In genomic region chr15:27751612-27752405, GRCm38 (mm10) we compare ENCODE assay signal across 9 mouse cellular contexts.
DNase-seq lines count a peak whose midpoint lies in the region; ATAC-seq and TF ChIP-seq lines count a peak whose summit lies in the region.
"Had no signal": no experiment of that assay in that cellular context is flagged by ENCODE, and none has a peak within 500 bp of the region (broad histone marks: within the 10 kb centered on the region; RNA-seq: fewer than 3 reads in every experiment).

No protein-coding gene starts in this region.

- TF ChIP-seq CTCF in thymus, adult 2 months (IDR thresholded peaks at IDR 0.05; ENCODE audit: borderline replicate concordance, control insufficient read depth, extremely low read depth, insufficient read depth, low read length, poor library complexity) = peak; percentile 46; the same call in 1 of the 2 replicates

- 77% methylated on average over 12 of the region's 12 CpGs for WGBS in intestine, embryonic 14.5 days
- WGBS in limb, embryonic 15.5 days = 75% methylated on average over 12 of the region's 12 CpGs
- 83% methylated on average over 12 of the region's 12 CpGs for WGBS in neural tube, embryonic 13.5 days
- WGBS in thymus, adult 2 months = 81% methylated on average over 12 of the region's 12 CpGs

- peaks cover 14% of the 10 kb centered on the region for H3K4me1 ChIP-seq in intestine, embryonic 14.5 days (replicated peaks; ENCODE audit: control insufficient read depth, insufficient read depth, low read length)
- H3K4me1 ChIP-seq in limb, embryonic 15.5 days = peaks cover 15% of the 10 kb centered on the region
- H3K4me1 ChIP-seq in neural tube, embryonic 13.5 days (replicated peaks) = peaks cover 13% of the 10 kb centered on the region
- H3K4me1 ChIP-seq in thymus, adult 2 months (replicated peaks; ENCODE audit: control insufficient read depth, insufficient read depth, low read length) = no peaks in the 10 kb centered on the region
- H3K4me1 ChIP-seq: megakaryocyte, embryonic 14.5 days had no signal

- H3K4me3 ChIP-seq in intestine, embryonic 14.5 days (ENCODE audit: low read depth, low read length) = no peak overlapping the region
- no peak overlapping the region for H3K4me3 ChIP-seq in limb, embryonic 15.5 days
- H3K4me3 ChIP-seq in neural tube, embryonic 13.5 days = no peak overlapping the region
- H3K4me3 ChIP-seq in thymus, adult 2 months (ENCODE audit: control insufficient read depth, insufficient read depth, low read length) = no peak overlapping the region
- H3K4me3 ChIP-seq: megakaryocyte, embryonic 14.5 days had no signal

- ATAC-seq in intestine, embryonic 14.5 days (replicated peaks; ENCODE audit: low FRiP score, low TSS enrichment, low read depth) = no peak; the same call in 1 of the 2 replicates
- peak; percentile 49 for ATAC-seq in limb, embryonic 15.5 days (ENCODE audit: insufficient number of reproducible peaks, low FRiP score, low TSS enrichment, low read depth)
- ATAC-seq in neural tube, embryonic 13.5 days (ENCODE audit: low read depth) = peak; percentile 42; the same call in 1 of the 2 replicates

- H3K9ac ChIP-seq in intestine, embryonic 14.5 days (ENCODE audit: low read length) = no peak overlapping the region
- H3K9ac ChIP-seq in limb, embryonic 15.5 days = no peak overlapping the region
- H3K9ac ChIP-seq in neural tube, embryonic 13.5 days = no peak overlapping the region

- H3K27ac ChIP-seq in intestine, embryonic 14.5 days (ENCODE audit: low read depth) = no peak overlapping the region
- H3K27ac ChIP-seq in limb, embryonic 15.5 days = no peak overlapping the region
- H3K27ac ChIP-seq in neural tube, embryonic 13.5 days (replicated peaks) = peak overlapping the region; percentile 25
- H3K27ac ChIP-seq in thymus, adult 2 months (ENCODE audit: control insufficient read depth, insufficient read depth, low read length) = no peak overlapping the region

- H3K27me3 ChIP-seq in intestine, embryonic 14.5 days (replicated peaks; ENCODE audit: control insufficient read depth, insufficient read depth, low read length) = no peaks in the 10 kb centered on the region
- no peaks in the 10 kb centered on the region for H3K27me3 ChIP-seq in limb, embryonic 15.5 days
- H3K27me3 ChIP-seq in neural tube, embryonic 13.5 days = no peaks in the 10 kb centered on the region
- no peaks in the 10 kb centered on the region for H3K27me3 ChIP-seq in thymus, adult 2 months (ENCODE audit: control insufficient read depth, insufficient read depth, low read length)
- H3K27me3 ChIP-seq: megakaryocyte, embryonic 14.5 days had no signal

- no peak overlapping the region for H3K4me2 ChIP-seq in intestine, embryonic 14.5 days (ENCODE audit: low read length)
- no peak overlapping the region for H3K4me2 ChIP-seq in limb, embryonic 15.5 days
- H3K4me2 ChIP-seq in neural tube, embryonic 13.5 days = no peak overlapping the region

- no peak for TF ChIP-seq POLR2A in thymus, adult 2 months (IDR thresholded peaks at IDR 0.05; ENCODE audit: control insufficient read depth, extremely low read depth, insufficient read depth, low read length, poor library complexity)

- peak; percentile 31 for DNase-seq in urinary bladder, postnatal 25 days (ENCODE audit: low spot score)
- no peak for DNase-seq in urinary bladder, postnatal 36 days (ENCODE audit: low spot score in 2 of 2)
- DNase-seq in cerebellum, adult 8-10 months = peak; percentile 53
- peak; percentile 50 to 51 for DNase-seq in frontal cortex, postnatal 10 days (ENCODE audit: low spot score in 2 of 2)
- DNase-seq in intestine, embryonic 14.5 days (ENCODE audit: low spot score) = peak; percentile 78
- DNase-seq in thymus, adult 2 months = peak; percentile 73

- peaks cover 88% of the 10 kb centered on the region for H3K36me3 ChIP-seq in intestine, embryonic 14.5 days (ENCODE audit: control insufficient read depth, insufficient read depth, low read length)
- H3K36me3 ChIP-seq in limb, embryonic 15.5 days = peaks cover 89% of the 10 kb centered on the region
- peaks cover 95% of the 10 kb centered on the region for H3K36me3 ChIP-seq in neural tube, embryonic 13.5 days
- no peaks in the 10 kb centered on the region for H3K36me3 ChIP-seq in thymus, adult 2 months (ENCODE audit: control insufficient read depth, insufficient read depth, low read length)

- H3K9me3 ChIP-seq in intestine, embryonic 14.5 days (ENCODE audit: control insufficient read depth, low read length) = no peaks in the 10 kb centered on the region
- H3K9me3 ChIP-seq in limb, embryonic 15.5 days = no peaks in the 10 kb centered on the region
- no peaks in the 10 kb centered on the region for H3K9me3 ChIP-seq in neural tube, embryonic 13.5 days
- H3K9me3 ChIP-seq: megakaryocyte, embryonic 14.5 days had no signal

Comparison
In these comparisons a context has a peak if more than half of its experiments do, and no peak if none do; other contexts are left out.
1. DNase-seq: peak in urinary bladder, postnatal 25 days (single experiment), cerebellum, adult 8-10 months (single experiment), frontal cortex, postnatal 10 days (2 of 2), intestine, embryonic 14.5 days (single experiment) and thymus, adult 2 months (single experiment); none in urinary bladder, postnatal 36 days (0 of 2).